Mouse (Mus musculus) lung, postnatal 0 days (tissue): ENCODE measurements around the gene Tnfrsf12a.

ENCODE experiments used
- CTCF ChIP-seq: IDR thresholded peaks from 2 replicates; pipeline ENCODE4 v1.5.1; 2016; ENCODE audit warnings: antibody characterized with exemption, mild to moderate bottlenecking
- EP300 ChIP-seq: IDR thresholded peaks from 2 replicates; pipeline ENCODE4 v1.6.1; 2016; ENCODE audit warnings: antibody characterized with exemption, mild to moderate bottlenecking, control low read depth

DNA sequence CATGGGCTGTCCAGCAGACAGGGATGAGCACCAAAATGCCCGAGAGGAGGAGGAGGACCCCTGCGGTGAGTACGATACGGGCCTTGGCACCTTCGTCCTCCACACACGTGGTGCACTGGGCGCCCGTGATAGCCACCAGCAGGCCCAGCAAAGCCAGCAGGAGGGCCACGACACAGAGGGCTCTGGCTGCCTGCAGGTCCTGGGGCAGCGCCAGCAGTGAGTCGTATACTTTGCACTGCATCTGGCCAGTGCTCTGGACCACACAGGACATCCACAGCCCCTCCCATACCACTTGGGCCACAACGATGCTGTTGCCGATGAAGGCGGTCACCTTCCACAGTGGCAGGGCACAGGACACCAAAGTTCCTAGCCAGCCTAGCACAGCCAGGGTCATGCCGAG lies 6.0 kb upstream of the Tnfrsf12a start:
- TF ChIP-seq CTCF (no peak), EP300 (no peak)
